Mouse (Mus musculus) macrophage (primary cell): ENCODE measurements around the gene Slc39a1. TPM values are rescaled to one million over a fixed set of nuclear protein-coding genes. Genes with fewer than 3 reads are reported as not detected.

Experiments
- H3K27ac ChIP-seq: fragments of 350-480 bp; formaldehyde crosslinking; 2 replicates; pipeline ENCODE4 v1.9.0; 2021
- H3K36me3 ChIP-seq: fragments of 350-480 bp; formaldehyde crosslinking; 2 replicates; pipeline ENCODE4 v1.9.0; 2021; ENCODE audit errors: inconsistent target
- H3K4me3 ChIP-seq: fragments of 350-480 bp; formaldehyde crosslinking; 2 replicates; pipeline ENCODE4 v1.9.0; 2021; ENCODE audit errors: inconsistent target
- H3K79me2 ChIP-seq: fragments of 350-480 bp; formaldehyde crosslinking; 2 replicates; pipeline ENCODE4 v1.9.0; 2021; ENCODE audit errors: inconsistent target
- WGBS: methylation state at CpG from one replicate; pipeline ENCODE4 v1.1.7; 2026; ENCODE audit warnings: inconsistent platforms; ENCODE audit not compliant: missing documents; 5-methylcytosine and 5-hydroxymethylcytosine counted together
- polyA plus RNA-seq: library from polyadenylated mRNA; stranded (reverse); fragments of 250-400 nt; gene quantifications from 3 replicates; pipeline ENCODE4 v1.2.4, GENCODE M21; 2018; ENCODE audit warnings: inconsistent platforms

The Slc39a1 gene
- polyA plus RNA-seq, 1 experiment from 2014 or later, result 236 TPM

DNA sequence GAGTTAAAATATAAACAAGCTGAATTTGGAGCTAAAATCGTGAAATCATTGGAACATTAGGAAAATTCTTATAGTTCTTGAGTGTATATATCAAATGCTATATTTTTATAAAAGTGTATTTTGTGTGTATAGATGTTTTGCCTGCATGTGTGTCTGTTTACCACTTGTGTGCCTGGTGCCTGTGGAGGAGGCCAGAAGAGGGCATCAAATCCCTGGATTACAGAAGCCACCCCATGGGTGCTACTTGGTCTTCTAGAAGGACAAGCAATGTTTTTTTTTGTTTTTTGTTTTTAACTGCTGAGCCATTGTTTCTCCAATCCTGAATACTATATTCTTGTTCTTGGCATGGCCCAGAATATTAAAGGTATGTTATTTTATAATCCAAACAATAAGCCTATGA lies 42.6 kb downstream of the Slc39a1 start:
- H3K79me2 ChIP-seq, result peaks cover 21% of the 10 kb centered on the region
- WGBS, result 83% methylated on average over 1 of the region's 1 CpGs
- no peak overlapping the region for H3K27ac ChIP-seq
- H3K4me3 ChIP-seq, result no peak overlapping the region
- no peaks in the 10 kb centered on the region for H3K36me3 ChIP-seq

DNA sequence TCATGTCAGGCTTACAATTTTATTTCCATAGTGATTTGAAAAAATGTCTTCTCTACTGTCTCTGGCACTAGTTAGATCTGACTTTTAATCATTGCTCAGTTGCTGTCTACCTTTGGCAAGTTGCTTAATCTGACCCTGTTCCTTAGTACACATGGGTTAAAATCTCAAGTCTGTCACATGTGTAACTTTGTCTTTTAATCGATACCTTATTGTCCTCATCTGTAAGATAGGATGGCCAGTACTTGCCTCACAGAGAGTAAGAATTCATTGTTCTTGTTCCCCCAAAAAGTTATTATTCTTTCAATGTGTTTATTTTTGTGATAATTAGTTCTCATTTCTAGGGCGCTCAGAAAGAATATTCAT lies 44.0 kb downstream of the Slc39a1 start:
- peaks cover 35% of the 10 kb centered on the region for H3K79me2 ChIP-seq
- H3K27ac ChIP-seq, result peak overlapping the region; percentile 85
- peak overlapping the region; percentile 45 for H3K4me3 ChIP-seq
- WGBS, result 23% methylated on average over 2 of the region's 2 CpGs
- H3K36me3 ChIP-seq, result no peaks in the 10 kb centered on the region

DNA sequence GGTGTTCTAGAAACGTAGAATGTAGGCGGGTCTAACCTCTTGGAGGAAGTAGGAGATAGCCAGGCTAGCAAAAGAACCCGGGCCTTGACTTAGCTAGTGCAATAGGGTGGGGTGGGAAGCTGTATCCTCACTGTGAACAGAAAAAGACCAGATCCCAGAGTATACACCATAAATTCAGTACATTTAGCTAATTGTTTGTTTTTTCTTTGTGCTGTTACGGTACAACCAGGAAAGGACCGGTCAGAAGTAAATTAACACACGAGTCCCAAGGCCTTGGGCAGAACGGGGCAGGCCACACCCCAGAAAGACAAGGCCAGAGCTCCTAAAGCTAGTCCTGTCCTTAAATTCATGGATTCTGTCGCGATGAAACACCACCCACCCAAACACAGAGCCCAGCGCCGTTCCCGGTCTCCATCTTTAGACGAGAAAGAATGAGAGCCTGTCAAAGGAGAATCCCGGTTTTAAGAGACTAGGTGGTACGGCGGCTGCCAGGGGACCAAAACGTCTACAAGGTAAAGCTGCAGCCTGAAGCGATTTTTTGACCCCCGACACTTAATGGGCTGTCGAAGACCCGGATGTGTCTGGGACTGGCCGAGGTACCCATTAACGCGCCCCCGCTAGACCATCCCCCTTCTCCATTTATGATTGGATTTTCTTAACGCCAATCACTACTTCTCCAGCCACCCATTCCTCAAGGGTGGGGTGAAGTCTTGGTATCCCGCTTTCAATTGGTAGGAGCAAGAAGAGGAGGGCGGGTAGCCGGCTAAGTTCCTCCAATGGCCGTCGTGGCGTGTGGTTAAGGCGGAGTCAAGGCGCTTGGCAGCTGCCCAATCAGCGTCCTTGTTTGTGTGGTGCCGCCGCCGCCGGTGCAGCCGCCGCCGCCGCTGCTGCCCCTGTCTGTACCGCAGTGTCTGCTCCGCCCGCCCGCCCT lies 44.6 kb downstream of the Slc39a1 start, which contains the start of gene Gatad2b:
Gatad2b (plus strand) TSS at position 834 of the 931 bp plus-strand sequence.
- no peaks in the 10 kb centered on the region for H3K36me3 ChIP-seq
- peak within 1 kb of the TSS; percentile 81 for H3K4me3 ChIP-seq
- H3K79me2 ChIP-seq, result peaks cover 42% of the 10 kb centered on the region
- H3K27ac ChIP-seq, result peak within 1 kb of the TSS; percentile 85
- under 1% methylated on average over 39 of the region's 47 CpGs for WGBS

DNA sequence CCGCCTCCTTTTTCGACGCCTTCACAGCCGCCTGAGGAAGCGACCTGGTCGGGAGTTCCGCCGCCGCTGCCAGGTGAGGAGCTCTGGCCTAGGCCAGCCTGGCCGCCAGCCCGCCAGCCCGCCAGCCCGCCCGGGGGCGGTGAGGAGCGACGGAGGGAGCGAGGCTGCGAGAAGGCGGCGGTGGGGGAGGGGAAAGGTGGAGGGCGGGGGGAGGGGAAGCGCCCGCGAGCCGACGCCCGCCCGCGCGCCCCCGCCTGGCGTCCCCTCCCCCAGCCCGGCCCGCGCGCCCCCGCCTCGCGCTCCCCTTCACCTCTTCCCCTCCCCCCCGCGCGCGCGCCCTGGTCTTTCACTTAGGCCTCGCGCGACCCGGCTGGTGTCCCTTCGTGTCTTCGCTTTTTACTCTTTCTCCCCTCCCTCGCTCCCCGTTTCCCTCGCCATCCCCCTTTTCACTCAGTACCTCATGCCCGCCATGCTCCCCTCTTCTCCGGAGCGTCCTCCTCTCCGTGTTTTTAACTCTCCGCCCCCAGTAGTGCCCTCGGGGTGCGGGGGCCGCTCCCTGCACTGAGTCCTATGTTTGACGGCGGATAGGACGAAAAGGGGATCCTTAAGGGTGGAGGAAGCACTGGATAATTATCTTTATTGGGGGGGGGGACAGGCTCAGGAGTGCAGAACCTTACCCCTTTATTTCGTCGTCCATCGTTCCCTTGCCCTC lies 45.5 kb downstream of the Slc39a1 start:
- WGBS, result 3% methylated on average over 55 of the region's 68 CpGs
- H3K36me3 ChIP-seq, result no peaks in the 10 kb centered on the region
- peaks cover 51% of the 10 kb centered on the region for H3K79me2 ChIP-seq
- H3K27ac ChIP-seq, result peak overlapping the region; percentile 41
- H3K4me3 ChIP-seq, result peak overlapping the region; percentile 81

- peak overlapping the region; percentile 41 for H3K27ac ChIP-seq
- WGBS, result 19% methylated on average over 11 of the region's 11 CpGs
- peaks cover 56% of the 10 kb centered on the region for H3K79me2 ChIP-seq
- H3K36me3 ChIP-seq, result no peaks in the 10 kb centered on the region
- peak overlapping the region; percentile 81 for H3K4me3 ChIP-seq
Measured at GRCm38 (mm10) chr3:90294064-90294440, 46.1 kb downstream of the Slc39a1 start.

DNA sequence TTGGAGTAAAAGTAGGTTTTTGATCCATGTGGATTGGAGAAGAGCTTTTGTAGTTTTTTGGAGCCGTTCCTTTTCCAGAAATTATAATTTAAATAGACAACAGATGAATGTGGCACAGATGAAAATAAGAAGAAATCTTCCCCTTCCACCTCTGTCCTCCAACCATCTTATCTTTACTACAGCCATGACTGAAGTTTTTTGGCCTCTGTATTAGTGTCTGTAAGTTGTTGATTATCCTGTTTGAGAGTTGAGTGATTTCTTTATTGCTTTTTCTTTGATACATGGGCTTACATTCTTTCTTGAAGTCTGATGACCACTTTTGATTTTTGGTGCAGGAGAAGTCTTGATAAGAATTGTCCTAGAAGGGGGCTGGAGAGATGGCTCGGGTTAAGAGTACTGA lies 46.7 kb downstream of the Slc39a1 start:
- Histone ChIP-seq H3K4me3 (peak overlapping the region; percentile 81; the same call in 1 of the 2 replicates), H3K36me3 (no peaks in the 10 kb centered on the region), H3K79me2 (peaks cover 62% of the 10 kb centered on the region), H3K27ac (no peak overlapping the region)
- WGBS, result 92% methylated on average over 2 of the region's 2 CpGs

Other genes with a start within 250 kb of the Slc39a1 start
- gene Hax1, start 249.4 kb upstream of the Slc39a1 start, polyA plus RNA-seq, result 77.9 to 113 TPM (median 113 TPM) in 3 replicates
- gene 4933434E20Rik, start 196.5 kb upstream of the Slc39a1 start, polyA plus RNA-seq, result 49.4 to 76.1 TPM (median 71.0 TPM) in 3 replicates
- gene Ubap2l, start 195.5 kb upstream of the Slc39a1 start, polyA plus RNA-seq, result 160 to 411 TPM (median 185 TPM) in 3 replicates
- gene Tpm3, start 175.5 kb upstream of the Slc39a1 start, polyA plus RNA-seq, result 516 to 899 TPM (median 852 TPM) in 3 replicates
- 0.04 TPM in 1 of 3 replicates, not detected in the others for gene Nup210l, start 144.0 kb upstream of the Slc39a1 start, polyA plus RNA-seq
- gene Rps27, start 34.5 kb upstream of the Slc39a1 start, polyA plus RNA-seq, result 1,141 to 3,573 TPM (median 2,291 TPM) in 3 replicates
- 11.7 to 20.8 TPM (median 17.5 TPM) in 3 replicates for gene Rab13, start 34.5 kb upstream of the Slc39a1 start, polyA plus RNA-seq
- 41.1 to 83.2 TPM (median 71.3 TPM) in 3 replicates for gene Jtb, start 16.6 kb upstream of the Slc39a1 start, polyA plus RNA-seq
- 0.79 to 1.2 TPM (median 1.2 TPM) in 3 replicates for gene Creb3l4, start 4.7 kb upstream of the Slc39a1 start, polyA plus RNA-seq
- 15.7 to 39.3 TPM (median 26.5 TPM) in 3 replicates for gene Crtc2, start 6.0 kb downstream of the Slc39a1 start, polyA plus RNA-seq
- gene Dennd4b, start 17.0 kb downstream of the Slc39a1 start, polyA plus RNA-seq, result 25.4 to 40.1 TPM (median 34.8 TPM) in 3 replicates
- gene Gatad2b, start 45.0 kb downstream of the Slc39a1 start, polyA plus RNA-seq, result 14.7 to 25.3 TPM (median 17.8 TPM) in 3 replicates
- 0.09 to 0.76 TPM (median 0.25 TPM) in 3 replicates for gene Slc27a3, start 141.8 kb downstream of the Slc39a1 start, polyA plus RNA-seq
- gene Ints3, start 185.4 kb downstream of the Slc39a1 start, polyA plus RNA-seq, result 20.2 to 26.1 TPM (median 23.4 TPM) in 3 replicates
- 0.35 to 1.1 TPM (median 0.40 TPM) in 3 replicates for gene Npr1, start 217.7 kb downstream of the Slc39a1 start, polyA plus RNA-seq
- gene Ilf2, start 228.0 kb downstream of the Slc39a1 start, polyA plus RNA-seq, result 17.9 to 39.5 TPM (median 31.2 TPM) in 3 replicates
- gene Snapin, start 242.9 kb downstream of the Slc39a1 start, polyA plus RNA-seq, result 56.7 to 92.3 TPM (median 76.9 TPM) in 3 replicates